Mouse (Mus musculus) MEL (cell line): Measurements from ENCODE around the gene Rassf2.

Experiments
- CTCF ChIP-seq, 3 experiments: IDR thresholded peaks in 2 of 3; conservative IDR thresholded peaks in 1 of 3; 2 replicates each; pipeline ENCODE4 v1.5.1; 2011 to 2012; ENCODE audit warnings: low read length in 3 of 3, low read depth in 2 of 3, mild to moderate bottlenecking in 2 of 3, improper control_type of control experiment in 1 of 3, inconsistent platforms in 1 of 3, mixed read lengths in 1 of 3, moderate library complexity in 1 of 3; ENCODE audit not compliant: control insufficient read depth in 1 of 3, insufficient read depth in 1 of 3, poor library complexity in 1 of 3, severe bottlenecking in 1 of 3
- E2F4 ChIP-seq: IDR thresholded peaks from 2 replicates; pipeline ENCODE4 v1.6.1; 2011; ENCODE audit warnings: low read depth, low read length, improper control_type of control experiment, borderline replicate concordance
- EP300 ChIP-seq, 2 experiments: IDR thresholded peaks; 2 replicates each; pipeline ENCODE4 v1.6.1; 2011; ENCODE audit warnings: improper control_type of control experiment in 2 of 2, low read length in 2 of 2, low read depth in 1 of 2, mild to moderate bottlenecking in 1 of 2
- ETS1 ChIP-seq: IDR thresholded peaks from 2 replicates; pipeline ENCODE4 v1.6.1; 2012; ENCODE audit warnings: low read depth, mild to moderate bottlenecking, inconsistent platforms, low read length, improper control_type of control experiment, moderate library complexity
- GATA1 ChIP-seq: IDR thresholded peaks from 2 replicates; pipeline ENCODE4 v1.6.1; 2011; ENCODE audit warnings: low read depth, low read length, improper control_type of control experiment
- KAT2A ChIP-seq: conservative IDR thresholded peaks from 2 replicates; pipeline ENCODE4 v1.6.1; 2012; ENCODE audit warnings: low read depth, low read length, improper control_type of control experiment, inconsistent platforms
- MAFK ChIP-seq: IDR thresholded peaks from 2 replicates; pipeline ENCODE4 v1.6.1; 2011; ENCODE audit warnings: low read depth, mild to moderate bottlenecking, low read length, improper control_type of control experiment, borderline replicate concordance
- MEF2A ChIP-seq: IDR thresholded peaks from 2 replicates; pipeline ENCODE4 v1.6.1; 2014; ENCODE audit warnings: low read depth, mild to moderate bottlenecking, inconsistent platforms, low read length, improper control_type of control experiment; ENCODE audit not compliant: poor library complexity, insufficient replicate concordance, severe bottlenecking; ENCODE audit errors: extremely low read depth
- POLR2A ChIP-seq, 2 experiments: IDR thresholded peaks; 2 replicates each; pipeline ENCODE4 v1.6.1; 2011 to 2012; ENCODE audit warnings: low read length in 2 of 2, mild to moderate bottlenecking in 2 of 2, control low read depth in 1 of 2, improper control_type of control experiment in 1 of 2, low read depth in 1 of 2, moderate library complexity in 1 of 2; ENCODE audit not compliant: control insufficient read depth in 1 of 2, insufficient read depth in 1 of 2, poor library complexity in 1 of 2
- POLR2AphosphoS2 ChIP-seq: IDR thresholded peaks from 2 replicates; pipeline ENCODE4 v1.6.1; 2011; ENCODE audit warnings: low read length, improper control_type of control experiment
- RCOR1 ChIP-seq: IDR thresholded peaks from 2 replicates; pipeline ENCODE4 v1.6.1; 2012; ENCODE audit warnings: low read depth, mild to moderate bottlenecking, inconsistent platforms, low read length, improper control_type of control experiment
- TBP ChIP-seq: IDR thresholded peaks from 2 replicates; pipeline ENCODE4 v1.8.0; 2011; ENCODE audit warnings: low read depth, low read length, improper control_type of control experiment
- USF1 ChIP-seq: IDR thresholded peaks from 2 replicates; pipeline ENCODE4 v1.6.1; 2014; ENCODE audit warnings: low read depth, mild to moderate bottlenecking, inconsistent platforms, low read length, improper control_type of control experiment, moderate library complexity
- ZC3H11A ChIP-seq: IDR thresholded peaks from 2 replicates; pipeline ENCODE4 v1.6.1; 2012; ENCODE audit warnings: low read depth, mild to moderate bottlenecking, inconsistent platforms, low read length, improper control_type of control experiment

DNA sequence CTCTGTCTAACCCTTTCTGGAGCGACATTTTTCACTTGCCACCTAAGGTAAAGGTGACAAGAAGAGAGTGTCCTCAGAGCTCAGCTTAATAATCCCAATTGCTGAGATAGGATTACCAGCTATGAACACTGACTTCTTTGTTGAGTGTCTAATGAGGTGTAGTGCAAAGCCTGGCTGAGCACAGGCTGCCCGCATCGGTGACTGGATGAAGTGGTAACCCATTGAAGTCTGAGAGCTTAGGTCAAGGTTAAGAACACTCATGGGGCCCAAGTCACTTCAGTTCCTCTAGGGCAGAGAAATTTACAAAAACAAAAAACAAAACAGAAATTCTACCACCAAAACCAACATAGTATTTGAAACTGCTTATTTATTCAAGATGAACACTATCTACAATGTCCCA, 43.0 kb upstream of the Rassf2 start:
- no peak for TF ChIP-seq ETS1
- TF ChIP-seq POLR2AphosphoS2: no peak
- TF ChIP-seq CTCF (IDR thresholded peaks at IDR 0.05 in 2 of 3, conservative IDR thresholded peaks at IDR 0.05 in 1 of 3; ENCODE audit: control insufficient read depth in 1 of 3, insufficient read depth in 1 of 3, low read depth in 2 of 3, low read length in 3 of 3, poor library complexity in 1 of 3, severe bottlenecking in 1 of 3): no peak
- TF ChIP-seq KAT2A: no peak
- TF ChIP-seq USF1: no peak
- no peak for TF ChIP-seq GATA1
- no peak for TF ChIP-seq POLR2A (IDR thresholded peaks at IDR 0.05; ENCODE audit: control insufficient read depth in 1 of 2, insufficient read depth in 1 of 2, low read depth in 1 of 2, low read length in 2 of 2, poor library complexity in 1 of 2)
- no peak for TF ChIP-seq EP300 (IDR thresholded peaks at IDR 0.05; ENCODE audit: low read depth in 1 of 2, low read length in 2 of 2)
- no peak for TF ChIP-seq MAFK
- TF ChIP-seq ZC3H11A: no peak
- no peak for TF ChIP-seq TBP
- no peak for TF ChIP-seq E2F4
- no peak for TF ChIP-seq MEF2A
- no peak for TF ChIP-seq RCOR1
